Mouse (Mus musculus): ENCODE data around the gene Gm29427.
"Not testable (repeated sequence)": the region's sequence is repeated elsewhere in the genome, so short reads cannot be mapped to it uniquely, and the experiment has no call there.

- not testable (repeated sequence) for TF ChIP-seq CTCF, POLR2A (IDR thresholded peaks at IDR 0.05; ENCODE audit: insufficient read depth, low read depth, low read length)
These were observed 56.0 kb downstream of the Gm29427 start for GRCm38 (mm10) chr1:130659641-130660040.

Measured in olfactory bulb, adult 2 months (tissue).